Mouse (Mus musculus) small intestine, adult 2 months (tissue): ENCODE measurements around the gene Ctss. TPM values are rescaled to one million over a fixed set of nuclear protein-coding genes. Genes with fewer than 3 reads are reported as not detected.

Source experiments
- H3K27ac ChIP-seq: fragments of 200-500 bp; 2 replicates; pipeline ENCODE4 v1.5.1; 2012; ENCODE audit warnings: low read depth, low read length, control low read depth, inconsistent platforms; ENCODE audit not compliant: insufficient read depth
- H3K27me3 ChIP-seq: fragments of 200-500 bp; 2 replicates; pipeline ENCODE4 v1.6.1; 2012; ENCODE audit warnings: mild to moderate bottlenecking, moderate library complexity, low read length, inconsistent platforms; ENCODE audit not compliant: control insufficient read depth, insufficient read depth
- H3K36me3 ChIP-seq: fragments of 200-500 bp; 2 replicates; pipeline ENCODE4 v1.6.1; 2012; ENCODE audit warnings: mild to moderate bottlenecking, low read length, control low read depth, inconsistent platforms; ENCODE audit not compliant: control insufficient read depth, insufficient read depth
- H3K4me1 ChIP-seq: fragments of 200-500 bp; 2 replicates; pipeline ENCODE4 v1.6.1; 2012; ENCODE audit warnings: low read length, inconsistent platforms, mixed read lengths; ENCODE audit not compliant: control insufficient read depth, insufficient read depth, insufficient read length
- H3K4me3 ChIP-seq: fragments of 200-500 bp; 2 replicates; pipeline ENCODE4 v1.5.1; 2012; ENCODE audit warnings: low read depth, mild to moderate bottlenecking, control low read depth, inconsistent platforms, low read length, moderate library complexity
- CTCF ChIP-seq: fragments of 200-500 bp; IDR thresholded peaks from 2 replicates; pipeline ENCODE4 v1.5.1; 2012; ENCODE audit warnings: low read depth, mild to moderate bottlenecking, control low read depth, inconsistent platforms, low read length, moderate library complexity, mixed read lengths; ENCODE audit not compliant: insufficient replicate concordance, insufficient read length; ENCODE audit errors: extremely low read depth
- POLR2A ChIP-seq: fragments of 200-500 bp; IDR thresholded peaks from 2 replicates; pipeline ENCODE4 v1.6.1; 2012; ENCODE audit warnings: low read depth, mild to moderate bottlenecking, control low read depth, inconsistent platforms, low read length, moderate library complexity
- WGBS: fragments of 180-500 bp; shearing (Covaris S2); methylation state at CpG from one replicate; pipeline ENCODE4 v1.1.7; 2018; 5-methylcytosine and 5-hydroxymethylcytosine counted together
- polyA plus RNA-seq: library from polyadenylated mRNA; depleted of rRNA; stranded (reverse); fragments of >200 nt; gene quantifications from 2 replicates; pipeline ENCODE4 v1.2.3, GENCODE M21; 2012

Ctss gene
- polyA plus RNA-seq, 1 experiment, result 26.7 TPM

GRCm38 (mm10) chr3:95499024-95499423 is 27.6 kb upstream of the Ctss start, which contains the start of gene Ctsk:
TSS of gene Ctsk (plus strand) at chr3:95499256.
- Histone ChIP-seq H3K4me3 (no peak within 1 kb of the TSS), H3K36me3 (peaks cover 22% of the 10 kb centered on the region), H3K4me1 (no peaks in the 10 kb centered on the region), H3K27ac (no peak within 1 kb of the TSS), H3K27me3 (no peaks in the 10 kb centered on the region)
- WGBS, result 80% methylated on average over 7 of the region's 7 CpGs
- TF ChIP-seq CTCF, result no peak
- TF ChIP-seq POLR2A, result no peak

DNA sequence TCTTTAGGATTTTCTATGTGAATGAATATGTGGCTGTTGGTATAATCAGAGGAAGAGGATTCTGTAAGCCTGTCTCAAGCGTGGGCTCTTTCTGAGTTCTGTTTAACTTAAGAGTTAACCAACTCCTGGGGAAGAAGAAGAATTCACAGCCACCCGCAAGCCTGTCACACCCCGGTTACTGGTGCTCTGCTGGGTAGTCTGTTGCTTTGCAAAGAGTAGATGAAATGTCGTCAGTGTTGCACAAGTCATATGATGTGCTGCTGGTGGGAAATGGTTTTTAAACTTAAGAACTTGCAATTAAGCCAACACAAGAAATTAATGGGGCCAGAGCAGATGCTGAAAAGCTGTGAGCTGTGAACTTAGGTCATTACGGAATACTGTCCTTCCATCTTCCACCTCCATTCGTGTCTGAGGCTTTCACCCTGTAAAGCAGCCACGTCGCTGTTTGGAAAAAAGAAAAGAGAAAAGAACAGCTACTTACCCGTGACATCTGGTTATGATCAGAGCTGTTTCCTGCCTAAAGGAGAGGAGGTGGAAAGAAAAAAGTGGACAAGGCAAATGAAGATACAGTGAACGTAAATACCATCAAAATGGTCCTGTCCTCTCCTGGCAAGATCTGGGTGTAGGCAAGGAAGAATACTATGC is 27.0 kb upstream of the Ctss start:
- Histone ChIP-seq H3K27me3 (no peaks in the 10 kb centered on the region), H3K4me3 (no peak overlapping the region), H3K4me1 (no peaks in the 10 kb centered on the region), H3K27ac (no peak overlapping the region), H3K36me3 (peaks cover 16% of the 10 kb centered on the region)
- TF ChIP-seq POLR2A, result no peak
- 59% methylated on average over 10 of the region's 10 CpGs for WGBS

- Histone ChIP-seq H3K27ac (no peak overlapping the region), H3K36me3 (no peaks in the 10 kb centered on the region; the same call in 1 of the 2 replicates), H3K4me1 (no peaks in the 10 kb centered on the region), H3K27me3 (no peaks in the 10 kb centered on the region), H3K4me3 (no peak overlapping the region)
- TF ChIP-seq CTCF (no peak), POLR2A (no peak)
- WGBS, result 78% methylated on average over 2 of the region's 2 CpGs
Observed at GRCm38 (mm10) chr3:95502312-95502711, 24.3 kb upstream of the Ctss start.

DNA sequence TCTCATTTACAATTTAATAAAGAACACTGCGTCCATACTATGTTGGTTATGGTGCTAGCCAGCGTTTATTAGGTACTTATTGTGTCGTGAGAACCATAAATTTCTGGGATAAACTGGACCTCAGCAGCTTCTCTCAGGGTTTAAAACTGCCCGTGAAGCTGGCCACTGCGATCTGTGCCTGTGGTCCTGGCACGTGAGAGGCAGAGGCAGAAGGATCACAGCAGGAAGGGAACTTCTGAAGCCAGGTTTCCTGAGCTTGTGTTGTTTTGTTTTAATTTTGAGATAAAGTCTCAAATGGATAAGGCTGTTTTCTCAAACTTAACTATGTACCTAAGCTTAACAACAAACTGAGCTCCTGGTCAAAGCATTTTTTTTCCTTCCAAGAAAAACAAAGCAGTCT is 17.2 kb upstream of the Ctss start:
- no peaks in the 10 kb centered on the region for H3K36me3 ChIP-seq
- no peak overlapping the region for H3K4me3 ChIP-seq
- peaks cover 6% of the 10 kb centered on the region; the same call in 1 of the 2 replicates for H3K4me1 ChIP-seq
- no peak for TF ChIP-seq POLR2A
- TF ChIP-seq CTCF, result no peak
- WGBS, result 75% methylated on average over 6 of the region's 6 CpGs
- no peak overlapping the region for H3K27ac ChIP-seq
- H3K27me3 ChIP-seq, result no peaks in the 10 kb centered on the region

DNA sequence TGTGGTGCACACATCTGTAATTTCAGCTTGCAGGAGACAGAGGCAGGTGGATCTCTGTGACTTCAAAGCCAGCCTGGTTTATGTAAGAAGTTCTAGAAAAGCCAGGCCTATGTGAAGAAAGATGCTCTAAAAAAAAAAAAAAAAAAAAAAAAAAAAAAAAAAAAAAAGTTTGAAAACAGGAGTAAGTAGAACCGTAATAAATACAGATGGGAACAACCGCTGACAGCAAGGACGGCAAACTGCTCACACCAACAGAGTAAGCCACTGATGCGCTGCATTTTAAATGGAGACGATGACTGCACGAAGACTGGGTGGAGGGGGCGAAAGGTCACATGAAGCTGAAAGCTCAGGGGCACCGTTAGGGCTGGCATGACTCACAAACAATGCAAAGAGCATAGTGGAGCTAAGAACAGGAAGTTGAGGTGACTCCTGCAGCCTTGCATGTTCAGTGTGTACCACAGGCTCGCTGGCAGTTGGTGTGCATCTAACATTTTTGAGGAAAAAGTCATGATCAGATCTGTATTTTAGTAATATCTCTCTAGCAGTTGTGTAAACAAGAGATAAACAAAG is 14.9 kb upstream of the Ctss start:
- Histone ChIP-seq H3K36me3 (no peaks in the 10 kb centered on the region), H3K4me1 (peaks cover 10% of the 10 kb centered on the region; the same call in 1 of the 2 replicates), H3K27ac (peak overlapping the region; percentile 62), H3K4me3 (no peak overlapping the region), H3K27me3 (no peaks in the 10 kb centered on the region)
- TF ChIP-seq POLR2A (no peak), CTCF (no peak)
- 38% methylated on average over 9 of the region's 9 CpGs for WGBS

DNA sequence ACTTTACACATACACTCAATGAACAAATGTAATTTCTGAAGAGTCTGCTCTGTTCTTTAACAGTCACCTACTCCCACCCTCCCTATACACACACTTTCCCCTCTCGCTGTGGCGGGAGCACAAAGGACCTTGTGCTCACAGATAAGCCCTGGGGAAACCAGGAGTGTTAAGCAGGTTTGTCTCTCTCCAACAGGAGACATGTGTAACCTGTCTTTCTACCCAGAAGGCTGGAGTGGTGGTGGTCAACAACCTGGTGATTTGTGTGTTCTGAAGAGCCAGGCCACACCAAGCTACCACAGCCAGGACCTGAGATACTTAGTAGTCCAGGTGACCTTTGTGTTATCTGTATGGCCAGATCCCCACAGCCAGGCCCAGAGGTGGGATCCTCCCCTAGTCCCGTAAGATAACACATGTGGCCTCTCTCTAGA is 10.0 kb upstream of the Ctss start:
- Histone ChIP-seq H3K27me3 (no peaks in the 10 kb centered on the region), H3K4me1 (peaks cover 16% of the 10 kb centered on the region), H3K36me3 (no peaks in the 10 kb centered on the region), H3K27ac (no peak overlapping the region), H3K4me3 (no peak overlapping the region)
- 92% methylated on average over 3 of the region's 3 CpGs for WGBS
- no peak for TF ChIP-seq CTCF
- TF ChIP-seq POLR2A, result no peak

- no peaks in the 10 kb centered on the region for H3K27me3 ChIP-seq
- H3K4me3 ChIP-seq, result no peak overlapping the region
- H3K4me1 ChIP-seq, result peaks cover 11% of the 10 kb centered on the region
- no peaks in the 10 kb centered on the region for H3K36me3 ChIP-seq
- 7% methylated on average over 10 of the region's 10 CpGs for WGBS
- H3K27ac ChIP-seq, result no peak overlapping the region
- peak; percentile 97 for TF ChIP-seq CTCF
- TF ChIP-seq POLR2A, result no peak
Observed at GRCm38 (mm10) chr3:95517493-95517898, 9.1 kb upstream of the Ctss start.

DNA sequence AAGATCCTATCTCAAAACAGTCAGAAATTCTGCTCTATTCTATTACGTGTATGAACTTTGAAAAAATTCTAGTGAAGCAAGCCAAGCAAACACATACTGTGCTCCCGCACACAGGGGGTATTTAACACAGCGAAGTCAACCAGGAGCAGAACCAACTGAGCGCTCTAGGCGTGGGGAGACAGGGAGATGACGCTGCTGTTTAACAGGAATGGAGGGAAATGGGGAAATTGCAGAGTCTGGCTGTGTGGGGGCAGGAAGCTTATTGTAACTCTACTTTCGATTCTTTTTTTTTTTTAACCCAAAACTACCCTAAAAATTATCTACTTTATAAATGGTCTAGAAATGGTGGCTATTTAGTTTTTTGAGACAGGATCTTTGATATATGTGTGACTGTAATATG is 7.7 kb upstream of the Ctss start:
- Histone ChIP-seq H3K27ac (no peak overlapping the region), H3K4me3 (no peak overlapping the region)

More for the DNA sequence above, 7.7 kb upstream of the Ctss start:
- peaks cover 20% of the 10 kb centered on the region for H3K4me1 ChIP-seq
- no peaks in the 10 kb centered on the region for H3K36me3 ChIP-seq
- no peak for TF ChIP-seq POLR2A
- TF ChIP-seq CTCF, result no peak
- no peaks in the 10 kb centered on the region for H3K27me3 ChIP-seq
- WGBS, result 83% methylated on average over 7 of the region's 7 CpGs
